Mouse (Mus musculus): ENCODE results near the gene Vdac1.

GRCm38 (mm10) chr11:52395343-52395742, 34.7 kb downstream of the Vdac1 start:
- TF ChIP-seq POLR2A (IDR thresholded peaks at IDR 0.05; ENCODE audit: low read depth, low read length): no peak
- peak; percentile 12; the same call in 1 of the 2 replicates for TF ChIP-seq CTCF (IDR thresholded peaks at IDR 0.05; ENCODE audit: extremely low read depth, insufficient read length, insufficient replicate concordance, low read depth, low read length)
